ENCODE assay signal across 18 mouse cellular contexts in genomic region chr3:118286946-118287345, GRCm38 (mm10).
A peak's percentile ranks its signal among the peaks of the same experiment; 100 is the strongest.
DNase-seq lines count a peak whose midpoint lies in the region; ATAC-seq and TF ChIP-seq lines count a peak whose summit lies in the region.
"Had no signal": no experiment of that assay in that cellular context is flagged by ENCODE, and none has a peak within 500 bp of the region (broad histone marks: within the 10 kb centered on the region; RNA-seq: fewer than 3 reads in every experiment).

No protein-coding gene starts in this region.

- TF ChIP-seq POLR2A in liver, adult 2 months (IDR thresholded peaks at IDR 0.05; ENCODE audit: extremely low read depth, insufficient read depth, low read length): no peak

- no peaks in the 10 kb centered on the region for H3K4me1 ChIP-seq in embryonic facial prominence, embryonic 14.5 days (ENCODE audit: control insufficient read depth, insufficient read depth, low read length)
- H3K4me1 ChIP-seq in embryonic facial prominence, embryonic 10.5 days: no peaks in the 10 kb centered on the region
- no peaks in the 10 kb centered on the region for H3K4me1 ChIP-seq in liver, adult 2 months (ENCODE audit: control insufficient read depth, insufficient read depth, low read length)
- H3K4me1 ChIP-seq in liver, postnatal 0 days (ENCODE audit: insufficient read depth): no peaks in the 10 kb centered on the region
- H3K4me1 ChIP-seq: embryonic facial prominence, embryonic 12.5 days; heart, embryonic 15.5 days; kidney, embryonic 15.5 days; limb, embryonic 15.5 days; lung, embryonic 15.5 days; midbrain, embryonic 12.5 days had no signal

- no peak overlapping the region for H3K4me2 ChIP-seq in embryonic facial prominence, embryonic 14.5 days (ENCODE audit: low read depth, low read length)
- no peak overlapping the region for H3K4me2 ChIP-seq in liver, postnatal 0 days (ENCODE audit: low read depth, low read length)
- H3K4me2 ChIP-seq: embryonic facial prominence, embryonic 12.5 days; heart, embryonic 15.5 days; kidney, embryonic 15.5 days; limb, embryonic 15.5 days; lung, embryonic 15.5 days; midbrain, embryonic 12.5 days had no signal

- DNase-seq in embryonic facial prominence, embryonic 14.5 days (ENCODE audit: low spot score): peak; percentile 15
- no peak for DNase-seq in embryonic facial prominence, embryonic 10.5 days (ENCODE audit: low spot score)
- peak; percentile 35 for DNase-seq in liver, adult 2 months (ENCODE audit: extremely low read depth, low read depth, low spot score)
- no peak for DNase-seq in liver, postnatal 0 days
- DNase-seq in Muller cell, postnatal 12 days (ENCODE audit: inconsistent ontology term): peak; percentile 77
- peak; percentile 30 to 36 for DNase-seq in adrenal gland, postnatal 36 days
- no peak for DNase-seq in kidney, postnatal 25 days
- DNase-seq: B cell, adult 2 months; spleen, adult 18-20 months; thymus, postnatal 4 days had no signal

- no peaks in the 10 kb centered on the region for H3K79me2 ChIP-seq in liver, adult 2 months (ENCODE audit: control insufficient read depth, insufficient read depth, low read length)

- H3K27me3 ChIP-seq in embryonic facial prominence, embryonic 14.5 days (replicated peaks; ENCODE audit: control insufficient read depth, insufficient read depth, low read length): no peaks in the 10 kb centered on the region
- H3K27me3 ChIP-seq in embryonic facial prominence, embryonic 10.5 days (replicated peaks; ENCODE audit: low read depth, poor library complexity, severe bottlenecking): no peaks in the 10 kb centered on the region
- H3K27me3 ChIP-seq in liver, adult 2 months (ENCODE audit: control insufficient read depth, insufficient read depth, low read length): no peaks in the 10 kb centered on the region
- no peaks in the 10 kb centered on the region for H3K27me3 ChIP-seq in liver, postnatal 0 days (ENCODE audit: insufficient read depth, low read length)
- H3K27me3 ChIP-seq: embryonic facial prominence, embryonic 12.5 days; heart, embryonic 15.5 days; kidney, embryonic 15.5 days; limb, embryonic 15.5 days; lung, embryonic 15.5 days; midbrain, embryonic 12.5 days had no signal

- no peak for ATAC-seq in embryonic facial prominence, embryonic 14.5 days (ENCODE audit: low read depth)
- no peak for ATAC-seq in liver, postnatal 0 days

- no peak for TF ChIP-seq EP300 in liver, postnatal 0 days (IDR thresholded peaks at IDR 0.05; ENCODE audit: low read depth)

- no peaks in the 10 kb centered on the region for H3K9me3 ChIP-seq in embryonic facial prominence, embryonic 14.5 days (ENCODE audit: control insufficient read depth, low read length)
- no peaks in the 10 kb centered on the region for H3K9me3 ChIP-seq in embryonic facial prominence, embryonic 10.5 days
- no peaks in the 10 kb centered on the region for H3K9me3 ChIP-seq in liver, postnatal 0 days (ENCODE audit: low read length)
- H3K9me3 ChIP-seq: embryonic facial prominence, embryonic 12.5 days; heart, embryonic 15.5 days; kidney, embryonic 15.5 days; limb, embryonic 15.5 days; lung, embryonic 15.5 days; midbrain, embryonic 12.5 days had no signal

- TF ChIP-seq CTCF in liver, adult 2 months (IDR thresholded peaks at IDR 0.05; ENCODE audit: low read depth, low read length): no peak
- TF ChIP-seq CTCF in liver, postnatal 0 days (IDR thresholded peaks at IDR 0.05; ENCODE audit: low read depth): no peak

- H3K36me3 ChIP-seq in embryonic facial prominence, embryonic 14.5 days (ENCODE audit: control insufficient read depth, insufficient read depth, low read length): no peaks in the 10 kb centered on the region
- H3K36me3 ChIP-seq in embryonic facial prominence, embryonic 10.5 days (replicated peaks): no peaks in the 10 kb centered on the region
- H3K36me3 ChIP-seq in liver, adult 2 months (ENCODE audit: control insufficient read depth, insufficient read depth, low read length): no peaks in the 10 kb centered on the region
- no peaks in the 10 kb centered on the region for H3K36me3 ChIP-seq in liver, postnatal 0 days (replicated peaks; ENCODE audit: insufficient read depth, low read length)
- H3K36me3 ChIP-seq: embryonic facial prominence, embryonic 12.5 days; heart, embryonic 15.5 days; kidney, embryonic 15.5 days; limb, embryonic 15.5 days; lung, embryonic 15.5 days; midbrain, embryonic 12.5 days had no signal

- H3K4me3 ChIP-seq in embryonic facial prominence, embryonic 14.5 days (ENCODE audit: low read depth, low read length): no peak overlapping the region
- H3K4me3 ChIP-seq in embryonic facial prominence, embryonic 10.5 days: no peak overlapping the region
- H3K4me3 ChIP-seq in liver, adult 2 months (ENCODE audit: insufficient read depth, low read depth, low read length): no peak overlapping the region
- no peak overlapping the region for H3K4me3 ChIP-seq in liver, postnatal 0 days (ENCODE audit: low read depth, low read length)
- H3K4me3 ChIP-seq: embryonic facial prominence, embryonic 12.5 days; heart, embryonic 15.5 days; kidney, embryonic 15.5 days; layer of hippocampus, adult 2 months; limb, embryonic 15.5 days; lung, embryonic 15.5 days; midbrain, embryonic 12.5 days had no signal

- H3K9ac ChIP-seq in embryonic facial prominence, embryonic 14.5 days (ENCODE audit: low read depth, low read length): no peak overlapping the region
- H3K9ac ChIP-seq in liver, adult 2 months (ENCODE audit: low read depth, low read length): no peak overlapping the region
- H3K9ac ChIP-seq in liver, postnatal 0 days (replicated peaks): no peak overlapping the region
- H3K9ac ChIP-seq: embryonic facial prominence, embryonic 12.5 days; heart, embryonic 15.5 days; kidney, embryonic 15.5 days; limb, embryonic 15.5 days; lung, embryonic 15.5 days; midbrain, embryonic 12.5 days had no signal

- 56% methylated on average over 3 of the region's 3 CpGs for WGBS in embryonic facial prominence, embryonic 14.5 days
- WGBS in embryonic facial prominence, embryonic 10.5 days: 74% methylated on average over 3 of the region's 3 CpGs
- WGBS in liver, adult 2 months: 55% methylated on average over 3 of the region's 3 CpGs
- WGBS in liver, postnatal 0 days (ENCODE audit: insufficient replicate concordance): 66% methylated on average over 3 of the region's 3 CpGs

- H3K27ac ChIP-seq in embryonic facial prominence, embryonic 14.5 days (replicated peaks; ENCODE audit: low read depth, low read length): no peak overlapping the region
- no peak overlapping the region for H3K27ac ChIP-seq in embryonic facial prominence, embryonic 10.5 days (replicated peaks)
- H3K27ac ChIP-seq in liver, adult 2 months (replicated peaks; ENCODE audit: insufficient read depth, low read depth, low read length): no peak overlapping the region
- H3K27ac ChIP-seq in liver, postnatal 0 days (ENCODE audit: low read depth): no peak overlapping the region
- H3K27ac ChIP-seq: embryonic facial prominence, embryonic 12.5 days; heart, embryonic 15.5 days; kidney, embryonic 15.5 days; layer of hippocampus, adult 2 months; limb, embryonic 15.5 days; lung, embryonic 15.5 days; midbrain, embryonic 12.5 days; stomach, postnatal 0 days had no signal

Comparison
In these comparisons a context has a peak if more than half of its experiments do, and no peak if none do; other contexts are left out.
1. DNase-seq: peak in embryonic facial prominence, embryonic 14.5 days (single experiment), liver, adult 2 months (single experiment), Muller cell, postnatal 12 days (single experiment) and adrenal gland, postnatal 36 days (2 of 2); none in embryonic facial prominence, embryonic 10.5 days (single experiment), liver, postnatal 0 days (single experiment) and kidney, postnatal 25 days (0 of 2).